Mouse (Mus musculus): ENCODE data around the gene Gm9. TPM values are rescaled to one million over a fixed set of nuclear protein-coding genes. Genes with fewer than 3 reads are reported as not detected.
"Not testable (repeated sequence)": the region's sequence is repeated elsewhere in the genome, so short reads cannot be mapped to it uniquely, and the experiment has no call there.

The Gm9 gene
- not detected for total RNA-seq (2021)
- long read RNA-seq, experiment 1 = 0 reads
- long read RNA-seq, experiment 2 = 0 reads

DNA sequence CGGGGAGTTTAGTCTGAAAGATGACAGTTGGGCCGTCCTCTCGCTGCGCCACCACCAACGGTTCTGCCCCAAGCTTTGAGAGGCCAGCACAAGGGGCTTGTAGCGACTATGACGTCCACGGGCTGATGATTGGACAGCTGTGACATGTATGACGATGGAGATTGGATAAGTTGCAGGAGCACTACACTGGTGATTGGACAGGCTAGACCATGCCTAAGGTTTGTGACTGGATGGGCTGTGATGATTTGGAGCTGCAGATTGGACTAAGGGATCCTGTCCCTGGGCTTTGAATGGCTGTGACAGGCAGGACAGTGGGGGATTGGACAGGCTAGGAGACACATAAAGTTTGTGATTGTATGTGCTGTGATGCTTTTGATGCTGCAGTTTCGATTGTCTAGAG is at the start of gene Gm9:
Gene Gm9 (minus strand): TSS at position 101 of the 400 bp plus-strand sequence.
- Histone ChIP-seq H3K4me3 (no peak within 1 kb of the TSS), H3K27ac (no peak within 1 kb of the TSS)
- no peak for DNase-seq (ENCODE audit: low spot score in 2 of 2)
- TF ChIP-seq CTCF (conservative IDR thresholded peaks at IDR 0.05) = no peak

DNA sequence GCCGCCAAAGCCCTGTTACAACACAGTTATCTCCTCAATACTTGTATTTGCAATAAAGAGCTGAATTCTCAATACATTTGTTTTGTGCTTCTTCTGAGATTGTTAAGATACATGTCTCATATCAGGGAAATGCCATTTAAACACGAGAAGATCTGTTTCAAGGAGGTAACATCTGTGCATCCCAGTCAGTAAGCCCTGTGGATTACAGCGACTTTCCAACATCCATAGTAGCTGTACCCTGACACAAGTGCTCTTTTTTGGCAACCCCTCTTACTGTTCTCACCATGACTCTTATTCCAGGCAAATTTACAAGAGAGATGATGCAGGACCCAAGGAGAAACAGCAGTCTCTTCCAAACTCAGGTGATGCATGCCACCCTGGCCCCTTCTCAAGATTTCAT is 38.8 kb upstream of the Gm9 start, which contains the start of gene Rhox3a:
Gene Rhox3a (plus strand): TSS at position 301 of the 400 bp plus-strand sequence.
- not testable (repeated sequence) for DNase-seq (ENCODE audit: low spot score in 2 of 2); H3K4me3 ChIP-seq; H3K27ac ChIP-seq

GRCm38 (mm10) chrX:37244676-37245075 is 33.8 kb upstream of the Gm9 start, which contains the start of gene Rhox2a:
Rhox2a (plus strand) TSS chrX:37244976.
- not testable (repeated sequence) for H3K4me3 ChIP-seq; H3K27ac ChIP-seq; DNase-seq (ENCODE audit: low spot score in 2 of 2)

DNA sequence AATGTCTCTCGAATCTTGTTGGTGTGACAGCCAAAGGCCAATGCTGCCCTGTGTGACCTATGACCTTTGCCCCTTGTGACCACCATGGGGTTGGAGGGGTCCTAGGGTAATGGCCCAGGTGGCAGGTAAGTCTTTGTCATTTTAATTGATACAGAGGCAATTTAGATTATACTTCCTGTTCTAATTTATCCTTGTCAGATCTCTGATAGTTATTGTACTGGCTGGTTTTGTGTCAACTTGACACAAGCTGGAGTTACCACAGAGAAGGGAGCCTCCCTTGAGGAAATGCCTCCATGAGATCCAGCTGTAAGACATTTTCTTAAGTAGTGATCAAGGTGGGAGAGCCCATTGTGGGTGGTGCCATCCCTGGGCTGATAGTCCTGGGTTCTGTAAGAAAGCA is 11.3 kb upstream of the Gm9 start, which contains the start of gene Rhox1:
Gene Rhox1 (minus strand): TSS at position 101 of the 400 bp plus-strand sequence.
- H3K4me3 ChIP-seq; DNase-seq (ENCODE audit: low spot score in 2 of 2); H3K27ac ChIP-seq: not testable (repeated sequence)

DNA sequence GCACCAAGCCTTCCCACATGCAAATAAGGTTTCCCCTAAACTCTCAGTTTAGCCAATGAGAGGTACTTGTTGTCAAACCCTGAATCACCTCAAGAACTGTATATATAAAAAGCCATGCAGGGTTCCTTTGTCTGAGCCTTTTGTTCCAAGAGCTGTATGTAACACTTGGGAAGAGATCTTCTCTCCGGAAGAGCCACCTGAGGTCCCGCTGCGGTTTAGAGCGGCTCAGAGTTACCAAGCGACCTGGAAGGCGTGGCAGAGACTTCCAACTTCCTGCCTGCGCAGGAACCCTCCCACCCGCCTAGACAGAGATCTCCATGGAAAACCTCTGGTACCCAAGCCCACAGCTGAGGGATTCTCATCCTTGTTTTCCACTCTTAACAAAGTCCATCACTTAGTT is 12.2 kb downstream of the Gm9 start:
- Histone ChIP-seq H3K4me3 (no peak overlapping the region), H3K27ac (no peak overlapping the region)
- DNase-seq (ENCODE audit: low spot score in 2 of 2) = no peak
- TF ChIP-seq CTCF (conservative IDR thresholded peaks at IDR 0.05) = no peak

DNA sequence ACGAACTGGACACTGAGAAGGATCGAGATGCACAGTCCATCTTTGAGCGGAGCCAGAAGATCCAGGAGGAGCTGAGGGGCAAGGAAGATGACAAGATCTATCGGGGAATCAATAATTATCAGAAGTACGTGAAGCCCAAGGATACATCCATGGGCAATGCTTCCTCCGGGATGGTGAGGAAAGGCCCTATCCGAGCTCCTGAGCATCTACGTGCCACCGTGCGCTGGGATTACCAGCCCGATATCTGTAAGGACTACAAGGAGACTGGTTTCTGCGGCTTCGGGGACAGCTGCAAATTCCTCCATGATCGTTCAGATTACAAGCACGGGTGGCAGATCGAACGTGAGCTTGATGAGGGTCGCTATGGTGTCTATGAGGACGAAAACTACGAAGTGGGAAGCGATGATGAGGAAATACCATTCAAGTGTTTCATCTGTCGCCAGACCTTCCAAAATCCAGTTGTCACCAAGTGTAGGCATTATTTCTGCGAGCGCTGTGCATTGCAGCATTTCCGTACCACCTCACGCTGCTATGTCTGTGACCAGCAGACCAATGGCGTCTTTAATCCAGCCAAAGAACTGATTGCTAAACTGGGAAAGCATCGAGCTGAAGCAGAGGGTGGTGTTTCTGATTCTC is 19.0 kb downstream of the Gm9 start:
- no peak for TF ChIP-seq CTCF (conservative IDR thresholded peaks at IDR 0.05)
- DNase-seq (ENCODE audit: low spot score in 2 of 2) = no peak
- H3K4me3 ChIP-seq = peak overlapping the region; percentile 66
- peak overlapping the region; percentile 82 for H3K27ac ChIP-seq

- peak; percentile 76 to 79 for DNase-seq (ENCODE audit: low spot score in 2 of 2)
- TF ChIP-seq CTCF (conservative IDR thresholded peaks at IDR 0.05) = no peak
Observed at GRCm38 (mm10) chrX:37191105-37191743, 19.6 kb downstream of the Gm9 start, which contains the start of the genes Ndufa1 and Rnf113a1. Ndufa1 (minus strand) TSS chrX:37191163. Rnf113a1 (plus strand) TSS chrX:37191245.

DNA sequence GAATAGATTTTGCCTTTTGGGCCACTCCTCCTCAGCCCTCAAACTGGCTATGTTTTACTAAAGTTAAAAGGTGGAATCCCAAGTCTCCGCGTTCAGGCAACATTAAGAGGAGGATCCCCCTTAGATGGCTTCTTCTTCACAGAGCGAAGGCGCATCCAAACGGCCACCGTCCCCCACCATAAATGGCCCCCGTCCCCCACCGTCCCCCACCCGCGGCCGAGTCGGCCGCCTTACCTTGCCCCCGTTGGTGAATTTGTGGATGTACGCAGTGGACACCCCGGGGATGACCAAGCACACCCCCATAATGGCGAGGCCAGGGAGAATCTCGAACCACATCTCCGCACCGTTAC is 20.1 kb downstream of the Gm9 start:
- Histone ChIP-seq H3K27ac (peak overlapping the region; percentile 82), H3K4me3 (peak overlapping the region; percentile 66)
- DNase-seq (ENCODE audit: low spot score in 2 of 2) = no peak
- no peak for TF ChIP-seq CTCF (conservative IDR thresholded peaks at IDR 0.05)

More at GRCm38 (mm10) chrX:37191105-37191743, 19.6 kb downstream of the Gm9 start, which contains the start of the genes Ndufa1 and Rnf113a1:
- Histone ChIP-seq H3K4me3 (peak within 1 kb of the TSS; percentile 66), H3K27ac (peak within 1 kb of the TSS; percentile 82)

- H3K4me3 ChIP-seq; H3K27ac ChIP-seq; DNase-seq (ENCODE audit: low spot score in 2 of 2): not testable (repeated sequence)
Observed at GRCm38 (mm10) chrX:37184401-37184800, 26.4 kb downstream of the Gm9 start.

- DNase-seq (ENCODE audit: low spot score in 2 of 2) = no peak
- Histone ChIP-seq H3K4me3 (no peak within 1 kb of the TSS), H3K27ac (no peak within 1 kb of the TSS)
- TF ChIP-seq CTCF (conservative IDR thresholded peaks at IDR 0.05) = no peak
Observed at GRCm38 (mm10) chrX:37168742-37169141, 42.1 kb downstream of the Gm9 start, which contains the start of gene Akap14. Akap14 (minus strand) TSS chrX:37168842.

- H3K4me3 ChIP-seq = no peak overlapping the region
- peak; percentile 81 for TF ChIP-seq CTCF (conservative IDR thresholded peaks at IDR 0.05)
- DNase-seq (ENCODE audit: low spot score in 2 of 2) = peak in 1 of 2 experiments; percentile 18
- no peak overlapping the region for H3K27ac ChIP-seq
Observed at GRCm38 (mm10) chrX:37167085-37167484, 43.8 kb downstream of the Gm9 start.

DNA sequence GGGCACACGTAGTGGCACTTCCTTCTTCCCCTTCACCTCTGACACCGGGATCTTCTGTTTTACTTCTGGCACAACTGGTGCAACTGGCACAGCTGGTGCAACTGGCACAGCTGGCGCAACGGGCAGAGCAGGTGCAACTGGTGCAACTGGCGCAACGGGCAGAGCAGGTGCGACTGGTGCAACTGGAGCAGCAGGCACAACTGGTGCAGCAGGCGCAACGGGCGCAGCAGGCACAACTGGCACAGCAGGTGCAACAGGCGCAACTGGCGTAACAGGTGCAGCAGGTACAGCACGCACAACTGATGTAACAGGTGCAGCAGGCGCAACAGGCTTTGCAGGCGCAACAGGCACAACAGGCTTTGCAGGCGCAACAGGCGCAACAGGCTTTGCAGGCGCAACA is 47.7 kb downstream of the Gm9 start:
- TF ChIP-seq CTCF (conservative IDR thresholded peaks at IDR 0.05) = no peak
- Histone ChIP-seq H3K4me3 (no peak overlapping the region), H3K27ac (no peak overlapping the region)
- DNase-seq (ENCODE audit: low spot score in 2 of 2) = no peak

DNA sequence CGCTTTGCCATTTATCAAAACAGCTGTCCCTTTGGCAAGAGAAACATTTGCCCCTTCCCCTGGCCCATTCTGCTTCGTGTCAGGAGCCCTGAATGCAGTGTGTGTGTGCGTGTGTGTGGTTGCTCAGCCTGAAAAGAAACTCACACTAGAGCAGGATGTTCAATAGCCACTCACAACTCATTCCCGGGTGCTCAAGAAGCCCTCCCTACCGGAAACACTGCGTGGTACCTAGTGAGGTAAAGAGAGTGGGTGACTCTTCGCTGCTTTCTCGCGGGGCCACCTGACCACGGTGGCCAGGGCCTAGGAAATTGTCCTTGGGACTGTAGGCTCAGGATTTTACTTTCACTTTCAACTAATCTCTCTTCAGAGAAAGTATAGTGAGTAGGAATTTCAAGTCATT is 49.7 kb downstream of the Gm9 start:
- no peak for DNase-seq (ENCODE audit: low spot score in 2 of 2)
- no peak overlapping the region for H3K27ac ChIP-seq
- H3K4me3 ChIP-seq = no peak overlapping the region
- no peak for TF ChIP-seq CTCF (conservative IDR thresholded peaks at IDR 0.05)

Other genes with a start within 250 kb of the Gm9 start
- gene Sept6, start 219.2 kb downstream of the Gm9 start, total RNA-seq (2021) = 10 to 100 TPM; 50.4 to 51.9 TPM
- not detected for gene Sowahd, start 162.2 kb downstream of the Gm9 start, total RNA-seq (2021)
- 100 to 1,000 TPM; 227 to 242 TPM for gene Rpl39, start 125.6 kb downstream of the Gm9 start, total RNA-seq (2021)
- 10 to 100 TPM; 18.9 to 20.5 TPM for gene Upf3b, start 100.7 kb downstream of the Gm9 start, total RNA-seq (2021)
- 10 to 100 TPM; 13.5 to 15.2 TPM for gene Nkap, start 84.2 kb downstream of the Gm9 start, total RNA-seq (2021)
- under 1 TPM in 1 of 2 experiments, not detected in 1; 0.26 TPM for gene Akap14, start 42.2 kb downstream of the Gm9 start, total RNA-seq (2021)
- gene Ndufa1, start 19.9 kb downstream of the Gm9 start, total RNA-seq (2021) = 100 to 1,000 TPM; 200 to 205 TPM
- gene Rnf113a1, start 19.8 kb downstream of the Gm9 start, total RNA-seq (2021) = 1 to 10 TPM; 7.9 to 9.4 TPM
- not detected for gene Rhox1, start 11.2 kb upstream of the Gm9 start, total RNA-seq (2021)
- not detected for gene Rhox2a, start 33.9 kb upstream of the Gm9 start, total RNA-seq (2021)
- not detected for gene Rhox3a, start 38.9 kb upstream of the Gm9 start, total RNA-seq (2021)
- gene Rhox4a, start 54.3 kb upstream of the Gm9 start, total RNA-seq (2021) = not detected
- gene Rhox3a2, start 169.0 kb upstream of the Gm9 start, total RNA-seq (2021) = not detected
- gene Rhox4a2, start 179.8 kb upstream of the Gm9 start, total RNA-seq (2021) = not detected
- gene Rhox2b, start 201.0 kb upstream of the Gm9 start, total RNA-seq (2021) = not detected
- not detected for gene Rhox4b, start 221.5 kb upstream of the Gm9 start, total RNA-seq (2021)
- gene Rhox2c, start 242.6 kb upstream of the Gm9 start, total RNA-seq (2021) = not detected
- not detected for gene Rhox3c, start 247.5 kb upstream of the Gm9 start, total RNA-seq (2021)

All from layer of hippocampus, adult 2 months (tissue).